Mouse (Mus musculus): Measurements from ENCODE around the gene Suds3. TPM values are rescaled to one million over a fixed set of nuclear protein-coding genes. Genes with fewer than 3 reads are reported as not detected.

The Suds3 gene
- 10 to 100 TPM; 61.3 to 69.2 TPM for polyA plus RNA-seq (2017; shearing (Covaris generic))

DNA sequence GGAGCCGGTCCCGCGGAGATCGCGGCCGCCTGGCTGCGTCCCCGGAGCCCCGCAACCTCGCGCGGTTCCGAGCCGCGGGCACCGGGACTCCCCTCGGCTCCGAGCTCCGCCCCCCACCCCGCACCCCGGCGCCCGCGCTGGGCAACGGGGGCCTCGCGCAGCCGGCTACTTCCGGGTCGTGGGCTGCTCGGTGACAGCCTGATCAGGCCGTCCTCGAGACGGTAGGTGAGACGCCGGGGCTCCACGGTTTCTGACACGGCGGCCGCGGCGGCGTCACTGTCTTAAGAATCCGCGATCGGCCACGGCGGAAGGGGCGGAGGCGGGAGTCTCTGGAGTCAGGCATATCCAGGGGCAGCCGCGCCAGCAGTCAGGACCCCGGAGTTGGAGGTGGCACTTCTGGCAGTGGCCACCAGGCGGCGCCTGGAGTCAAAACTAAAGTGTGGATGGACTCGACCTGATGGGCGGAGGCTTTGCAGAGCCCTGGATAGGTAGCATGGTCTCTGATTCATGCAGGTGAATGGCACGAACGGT is at the start of gene Suds3:
Gene Suds3 (minus strand): TSS at position 278 of the 531 bp plus-strand sequence.

DNA sequence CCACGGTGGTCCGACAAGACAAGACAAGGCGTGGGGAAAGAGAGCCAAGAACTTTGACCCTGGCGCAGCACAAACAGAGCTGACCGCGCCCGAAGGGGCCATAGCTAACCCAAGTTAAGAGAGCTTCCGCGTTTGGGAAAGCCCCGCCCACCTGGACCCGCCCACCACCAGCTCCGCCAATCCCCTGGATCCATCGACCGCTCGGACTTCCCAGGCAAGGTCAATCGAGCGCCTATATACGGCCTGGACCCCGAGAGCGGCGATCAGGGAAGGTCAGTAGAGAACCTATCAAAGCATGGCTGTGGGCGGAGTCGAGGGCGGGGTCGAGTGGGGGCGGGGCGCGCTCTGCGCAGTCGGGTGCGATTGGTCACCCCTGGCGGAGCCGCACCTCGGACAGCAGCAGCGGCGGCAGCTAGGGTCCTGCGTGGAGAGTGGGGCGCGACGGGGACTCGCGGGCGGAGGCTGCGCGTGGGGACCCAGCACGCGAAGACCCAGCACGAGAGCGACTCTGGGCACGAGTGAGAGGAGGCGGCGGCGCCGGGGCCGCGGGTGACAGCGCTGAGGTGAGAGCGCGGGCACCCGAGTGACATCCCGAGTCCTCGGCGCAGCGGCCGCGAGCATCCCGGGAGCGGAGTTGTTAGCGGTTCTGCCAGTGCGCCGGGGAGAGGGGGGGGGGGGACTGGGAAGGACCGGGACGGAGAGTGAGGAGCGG is 4.0 kb upstream of the Suds3 start, which contains the start of gene Taok3:
Gene Taok3 (plus strand): TSS at position 353 of the 712 bp plus-strand sequence.

Other genes starting within 250 kb of the Suds3 start
- gene Taok3, start 4.0 kb upstream of the Suds3 start, polyA plus RNA-seq (2017; shearing (Covaris generic)), result 100 to 1,000 TPM in 1 of 2 experiments, 10 to 100 TPM in 1; 98.2 to 117 TPM
- 100 to 1,000 TPM; 185 to 276 TPM for gene Pebp1, start 171.5 kb upstream of the Suds3 start, polyA plus RNA-seq (2017; shearing (Covaris generic))
- 1 to 10 TPM; 4.9 to 9.6 TPM for gene Vsig10, start 203.0 kb upstream of the Suds3 start, polyA plus RNA-seq (2017; shearing (Covaris generic))
- 10 to 100 TPM; 53.4 to 63.9 TPM for gene Wsb2, start 241.2 kb upstream of the Suds3 start, polyA plus RNA-seq (2017; shearing (Covaris generic))

Data from activated CD4-positive, CD25-positive, alpha-beta regulatory T cell (primary cell).